Mouse (Mus musculus): Measurements from ENCODE around the gene Ssu2. TPM values are rescaled to one million over a fixed set of nuclear protein-coding genes. Genes with fewer than 3 reads are reported as not detected.

Gene Ssu2
- total and polyA plus RNA-seq, 3 experiments = not detected

DNA sequence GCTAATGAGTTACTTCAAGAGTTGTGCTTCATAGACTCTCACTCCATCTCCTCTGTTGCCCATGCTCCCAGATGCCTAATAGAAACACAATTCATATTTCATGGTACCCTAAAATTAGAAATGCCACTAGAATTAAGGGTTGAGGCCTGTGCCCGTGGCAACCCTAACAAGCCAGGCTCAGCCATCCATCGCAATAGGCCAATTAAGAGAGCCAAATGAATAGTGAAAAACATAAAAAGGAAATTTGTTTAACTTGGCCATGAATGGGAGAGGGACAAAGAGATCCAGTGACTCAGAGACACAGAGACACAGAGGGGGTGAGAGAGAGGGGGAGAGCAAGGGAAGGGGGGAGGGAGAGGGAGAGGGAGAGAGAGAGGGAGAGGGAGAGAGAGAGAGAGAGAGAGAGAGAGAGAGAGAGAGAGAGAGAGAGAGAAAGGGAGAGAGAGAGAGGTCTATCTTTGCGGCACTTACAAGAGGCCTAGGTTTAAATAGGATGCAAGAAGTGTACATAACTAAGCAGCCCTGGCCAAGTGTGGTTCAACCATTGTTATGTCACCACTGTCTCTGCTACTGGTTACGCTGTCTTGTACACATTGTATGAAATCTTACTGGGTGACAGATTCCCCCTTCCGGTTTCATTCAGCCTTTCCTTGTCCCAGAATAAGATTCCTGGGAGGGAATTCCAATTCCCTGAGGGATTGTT lies 57.2 kb downstream of the Ssu2 start:
- no peaks in the 10 kb centered on the region for H3K9me3 ChIP-seq (replicated peaks; ENCODE audit: low read length)
- H3K9ac ChIP-seq (ENCODE audit: insufficient read depth, low read depth) = no peak overlapping the region
- no peaks in the 10 kb centered on the region for H3K4me1 ChIP-seq (ENCODE audit: control insufficient read depth in 1 of 2, insufficient read depth in 2 of 2)
- H3K79me2 ChIP-seq (replicated peaks; ENCODE audit: control insufficient read depth, extremely low read depth, insufficient read depth, poor library complexity, severe bottlenecking) = no peaks in the 10 kb centered on the region
- H3K27ac ChIP-seq (ENCODE audit: insufficient read depth, low read depth) = no peak overlapping the region
- TF ChIP-seq ZNF384 (IDR thresholded peaks at IDR 0.05; ENCODE audit: low read depth, low read length) (no peak), SIN3A (IDR thresholded peaks at IDR 0.05; ENCODE audit: low read length) (no peak), GABPA (IDR thresholded peaks at IDR 0.05; ENCODE audit: insufficient replicate concordance, low read depth, low read length) (no peak), UBTF (IDR thresholded peaks at IDR 0.05; ENCODE audit: low read depth, low read length) (no peak), ZKSCAN1 (IDR thresholded peaks at IDR 0.05; ENCODE audit: borderline replicate concordance, low read depth, low read length) (no peak), HCFC1 (IDR thresholded peaks at IDR 0.05; ENCODE audit: low read depth, low read length) (no peak), BHLHE40 (IDR thresholded peaks at IDR 0.05; ENCODE audit: low read depth, low read length) (no peak), RAD21 (IDR thresholded peaks at IDR 0.05; ENCODE audit: low read depth, low read length) (no peak), SMC3 (IDR thresholded peaks at IDR 0.05; ENCODE audit: low read depth, low read length) (no peak), MAFK (IDR thresholded peaks at IDR 0.05; ENCODE audit: insufficient replicate concordance, low read length) (no peak), ZMIZ1 (IDR thresholded peaks at IDR 0.05; ENCODE audit: low read depth, low read length) (no peak), USF2 (conservative IDR thresholded peaks at IDR 0.05; ENCODE audit: low read depth, low read length) (no peak), POLR2AphosphoS2 (IDR thresholded peaks at IDR 0.05; ENCODE audit: low read depth, low read length) (no peak), CHD2 (IDR thresholded peaks at IDR 0.05; ENCODE audit: low read length) (no peak), MEF2A (IDR thresholded peaks at IDR 0.05; ENCODE audit: borderline replicate concordance, low read depth, low read length) (no peak), NRF1 (IDR thresholded peaks at IDR 0.05; ENCODE audit: low read depth, low read length) (no peak), USF1 (IDR thresholded peaks at IDR 0.05; ENCODE audit: low read depth, low read length) (no peak), NELFE (IDR thresholded peaks at IDR 0.05; ENCODE audit: low read depth, low read length) (no peak), CTCF (conservative IDR thresholded peaks at IDR 0.05 in 1 of 2, IDR thresholded peaks at IDR 0.05 in 1 of 2; ENCODE audit: low read depth in 2 of 2, low read length in 2 of 2) (no peak)
- no peaks in the 10 kb centered on the region for H3K36me3 ChIP-seq (replicated peaks in 1 of 2; ENCODE audit: control insufficient read depth in 1 of 2, insufficient read depth in 1 of 2, low read length in 1 of 2)
- DNase-seq (ENCODE audit: extremely low read depth) = no peak
- H3K27me3 ChIP-seq (replicated peaks) = peaks cover 6% of the 10 kb centered on the region
- H3K4me3 ChIP-seq (replicated peaks in 1 of 3; ENCODE audit: low read depth in 2 of 3, low read length in 2 of 3, poor library complexity in 1 of 3) = no peak overlapping the region
- dilution Hi-C loops (cut with MboI; ENCODE audit: extremely low pct_ligation_motif_present, extremely low pct_unique_long_range_greater_than_20kb, low sequenced_read_pairs) = no loop called here
- in situ Hi-C loops (cut with MboI; ENCODE audit: low pct_ligation_motif_present, low pct_unique_long_range_greater_than_20kb, low sequenced_read_pairs) = no loop called here
- no peak overlapping the region for H3K4me2 ChIP-seq (ENCODE audit: insufficient read depth, low read depth, poor library complexity, severe bottlenecking)

DNA sequence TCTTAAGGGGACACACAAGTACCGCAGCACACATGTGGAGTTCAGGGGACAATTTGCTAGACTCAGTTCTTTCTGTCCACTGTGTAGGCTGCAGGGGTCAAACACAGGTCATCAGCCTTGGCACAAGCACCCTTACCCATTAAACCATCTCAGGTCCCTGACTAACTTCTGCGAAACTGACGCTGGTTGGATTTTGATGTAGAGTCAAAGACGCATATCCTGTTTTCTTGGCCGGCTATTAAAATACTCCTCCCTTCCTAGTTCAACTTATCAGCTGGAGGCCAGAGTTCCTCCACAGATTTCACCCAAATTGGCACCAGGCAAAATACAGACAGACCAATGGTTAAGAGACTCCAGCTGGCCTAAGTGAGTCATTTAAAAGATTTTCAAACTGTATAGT lies 60.0 kb downstream of the Ssu2 start:
- peaks cover 8% of the 10 kb centered on the region for H3K27me3 ChIP-seq (replicated peaks)
- TF ChIP-seq ZNF384 (IDR thresholded peaks at IDR 0.05; ENCODE audit: low read depth, low read length) (no peak), CHD1 (IDR thresholded peaks at IDR 0.05; ENCODE audit: low read depth, low read length) (no peak), CTCF (conservative IDR thresholded peaks at IDR 0.05 in 1 of 2, IDR thresholded peaks at IDR 0.05 in 1 of 2; ENCODE audit: low read depth in 2 of 2, low read length in 2 of 2) (no peak), RAD21 (IDR thresholded peaks at IDR 0.05; ENCODE audit: low read depth, low read length) (no peak), KAT2A (IDR thresholded peaks at IDR 0.05; ENCODE audit: insufficient replicate concordance, low read length) (no peak)
- no peak for DNase-seq (ENCODE audit: extremely low read depth)
- no peak overlapping the region for H3K4me2 ChIP-seq (ENCODE audit: insufficient read depth, low read depth, poor library complexity, severe bottlenecking)
- no peak overlapping the region for H3K27ac ChIP-seq (ENCODE audit: insufficient read depth, low read depth)
- no peak overlapping the region for H3K4me3 ChIP-seq (replicated peaks in 1 of 3; ENCODE audit: low read depth in 2 of 3, low read length in 2 of 3, poor library complexity in 1 of 3)
- no peaks in the 10 kb centered on the region for H3K9me3 ChIP-seq (replicated peaks; ENCODE audit: low read length)
- no peaks in the 10 kb centered on the region for H3K36me3 ChIP-seq (replicated peaks in 1 of 2; ENCODE audit: control insufficient read depth in 1 of 2, insufficient read depth in 1 of 2, low read length in 1 of 2)
- H3K79me2 ChIP-seq (replicated peaks; ENCODE audit: control insufficient read depth, extremely low read depth, insufficient read depth, poor library complexity, severe bottlenecking) = no peaks in the 10 kb centered on the region
- in situ Hi-C loops (cut with MboI; ENCODE audit: low pct_ligation_motif_present, low pct_unique_long_range_greater_than_20kb, low sequenced_read_pairs) (no loop called here), dilution Hi-C loops (cut with MboI; ENCODE audit: extremely low pct_ligation_motif_present, extremely low pct_unique_long_range_greater_than_20kb, low sequenced_read_pairs) (no loop called here)
- H3K4me1 ChIP-seq (ENCODE audit: control insufficient read depth in 1 of 2, insufficient read depth in 2 of 2) = no peaks in the 10 kb centered on the region
- no peak overlapping the region for H3K9ac ChIP-seq (ENCODE audit: insufficient read depth, low read depth)
